Mouse (Mus musculus) bone marrow, adult 2 months (tissue): Measurements from ENCODE around the gene AI837181. TPM values are rescaled to one million over a fixed set of nuclear protein-coding genes. Genes with fewer than 3 reads are reported as not detected.
"Not testable (repeated sequence)": the region's sequence is repeated elsewhere in the genome, so short reads cannot be mapped to it uniquely, and the experiment has no call there.

ENCODE experiments used
- H3K27ac ChIP-seq: fragments of 200-500 bp; 2 replicates; pipeline ENCODE4 v1.5.1; 2012; ENCODE audit warnings: low read depth, mild to moderate bottlenecking, control low read depth, inconsistent platforms, low read length; ENCODE audit not compliant: control insufficient read depth, poor library complexity, insufficient read depth
- H3K4me1 ChIP-seq: fragments of 200-500 bp; 2 replicates; pipeline ENCODE4 v1.6.1; 2011; ENCODE audit warnings: low read length; ENCODE audit not compliant: control insufficient read depth, insufficient read depth
- H3K4me3 ChIP-seq: fragments of 200-500 bp; replicated peaks from 2 replicates; pipeline ENCODE3; 2011; ENCODE audit warnings: mild to moderate bottlenecking, low read depth, low read length, control low read depth; ENCODE audit not compliant: control insufficient read depth
- CTCF ChIP-seq: fragments of 200-500 bp; IDR thresholded peaks from 2 replicates; pipeline ENCODE4 v1.5.1; 2011; ENCODE audit warnings: low read length, control low read depth; ENCODE audit not compliant: control insufficient read depth, insufficient read depth
- POLR2A ChIP-seq: fragments of 200-500 bp; IDR thresholded peaks from 2 replicates; pipeline ENCODE4 v1.6.1; 2011; ENCODE audit warnings: low read depth, mild to moderate bottlenecking, control low read depth, low read length, borderline replicate concordance; ENCODE audit not compliant: control insufficient read depth
- WGBS: fragments of 180-500 bp; shearing (Covaris S2); methylation state at CpG from one replicate; pipeline ENCODE4 v1.1.7; 2018; 5-methylcytosine and 5-hydroxymethylcytosine counted together
- polyA plus RNA-seq: library from polyadenylated mRNA; stranded (reverse); fragments of >200 nt; gene quantifications from 2 replicates; pipeline ENCODE4 v1.2.4, GENCODE M21; 2011; ENCODE audit warnings: low replicate concordance; ENCODE audit not compliant: missing spikeins, insufficient read depth, insufficient read length

Gene AI837181
- polyA plus RNA-seq, 1 experiment, result 21.5 TPM

GRCm38 (mm10) chr19:5392892-5393291, 32.1 kb upstream of the AI837181 start:
- no peak for TF ChIP-seq POLR2A
- TF ChIP-seq CTCF, result no peak
- Histone ChIP-seq H3K4me1 (no peaks in the 10 kb centered on the region; the same call in 1 of the 2 replicates), H3K4me3 (no peak overlapping the region), H3K27ac (no peak overlapping the region)
- WGBS, result 49% methylated on average over 4 of the region's 4 CpGs

- Histone ChIP-seq H3K4me3 (no peak overlapping the region), H3K4me1 (no peaks in the 10 kb centered on the region; the same call in 1 of the 2 replicates), H3K27ac (no peak overlapping the region)
- WGBS, result 83% methylated on average over 10 of the region's 10 CpGs
- TF ChIP-seq CTCF (no peak), POLR2A (no peak)
These were observed 30.8 kb upstream of the AI837181 start for GRCm38 (mm10) chr19:5394168-5394567.

- H3K27ac ChIP-seq, result no peak overlapping the region
- no peak overlapping the region for H3K4me3 ChIP-seq
- no peak for TF ChIP-seq CTCF
- 82% methylated on average over 4 of the region's 4 CpGs for WGBS
- no peaks in the 10 kb centered on the region for H3K4me1 ChIP-seq
These were observed 29.6 kb upstream of the AI837181 start for GRCm38 (mm10) chr19:5395371-5395770.

DNA sequence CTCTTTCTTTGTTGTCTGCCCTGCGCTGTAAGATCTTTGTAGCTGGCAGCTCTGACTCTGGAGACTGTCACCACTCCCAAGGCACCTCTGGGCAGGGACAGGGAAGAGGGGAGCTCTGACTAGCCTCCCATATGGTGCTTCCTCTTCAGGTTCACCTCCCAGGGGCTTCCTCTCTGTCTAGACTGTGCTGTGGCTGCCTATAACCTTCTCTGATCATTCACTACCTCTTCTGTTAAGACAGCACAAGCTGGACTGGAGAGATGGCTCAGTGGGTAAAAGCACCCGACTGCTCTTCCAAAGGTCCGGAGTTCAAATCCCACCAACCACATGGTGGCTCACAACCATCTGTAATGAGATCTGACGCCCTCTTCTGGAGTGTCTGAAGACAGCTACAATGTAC, 23.9 kb upstream of the AI837181 start:
- H3K4me1 ChIP-seq, H3K4me3 ChIP-seq, H3K27ac ChIP-seq: not testable (repeated sequence)
- WGBS, result 75% methylated on average over 4 of the region's 4 CpGs

- Histone ChIP-seq H3K4me3 (no peak within 1 kb of the TSS), H3K27ac (no peak within 1 kb of the TSS), H3K4me1 (peaks cover 2% of the 10 kb centered on the region; the same call in 1 of the 2 replicates)
- TF ChIP-seq CTCF, result no peak
- TF ChIP-seq POLR2A, result no peak
- 88% methylated on average over 8 of the region's 8 CpGs for WGBS
These were observed 22.7 kb upstream of the AI837181 start, which contains the start of gene Tsga10ip for GRCm38 (mm10) chr19:5402293-5402692. Gene Tsga10ip, minus strand, starts transcription at chr19:5402526.

GRCm38 (mm10) chr19:5405924-5406323, 19.0 kb upstream of the AI837181 start:
- Histone ChIP-seq H3K27ac (peak overlapping the region; percentile 71), H3K4me3 (peak overlapping the region; percentile 49), H3K4me1 (peaks cover 6% of the 10 kb centered on the region)
- 10% methylated on average over 7 of the region's 7 CpGs for WGBS
- no peak for TF ChIP-seq CTCF
- TF ChIP-seq POLR2A, result no peak

DNA sequence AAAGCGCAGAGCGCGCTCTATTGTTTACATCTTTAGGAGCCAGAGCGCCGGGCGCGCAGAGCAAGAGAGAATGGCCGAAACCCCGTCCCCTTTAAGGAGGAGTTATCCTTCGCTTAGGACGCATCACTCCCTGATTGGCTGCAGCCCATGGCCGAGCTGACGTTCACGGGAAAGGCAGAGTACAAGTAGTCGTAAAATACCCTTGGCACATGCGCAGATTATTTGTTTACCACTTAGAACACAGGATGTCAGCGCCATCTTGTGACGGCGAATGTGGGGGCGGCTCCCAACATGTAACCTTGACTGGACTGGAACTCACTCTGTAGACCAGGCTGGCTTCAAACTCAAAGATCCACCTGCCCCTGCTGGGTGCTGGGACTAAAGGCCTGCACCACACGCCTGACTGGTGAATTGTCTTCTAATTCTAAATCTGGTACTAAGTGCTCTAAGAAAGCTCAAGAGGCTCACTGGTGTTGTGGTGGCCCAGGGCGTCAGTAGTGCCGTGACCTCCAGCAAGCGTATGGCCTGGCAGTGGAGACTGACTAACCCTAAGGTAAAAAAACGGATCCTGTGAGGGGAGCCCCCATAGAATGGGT, 18.3 kb upstream of the AI837181 start:
- peak; percentile 66; the same call in 1 of the 2 replicates for TF ChIP-seq POLR2A
- not testable (repeated sequence) for H3K4me1 ChIP-seq
- 3% methylated on average over 25 of the region's 25 CpGs for WGBS

DNA sequence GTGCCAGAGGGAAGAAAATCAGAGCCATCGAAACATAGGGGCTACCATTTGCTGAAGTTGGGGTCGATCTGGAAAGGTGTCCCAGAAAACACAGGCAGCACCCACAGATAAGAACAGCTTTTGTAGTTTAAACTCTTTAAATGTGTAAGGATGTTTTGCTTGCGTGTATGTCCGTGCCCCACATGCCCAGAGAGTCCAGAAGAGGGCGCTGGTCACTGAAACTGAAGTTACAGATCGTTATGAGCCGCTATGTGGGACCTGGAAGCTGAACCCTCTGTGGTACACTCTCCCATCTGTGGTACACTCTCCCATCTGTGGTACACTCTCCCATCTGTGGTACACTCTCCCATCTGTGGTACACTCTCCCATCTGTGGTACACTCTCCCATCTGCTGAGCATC, 17.8 kb upstream of the AI837181 start:
- Histone ChIP-seq H3K4me3 (peak overlapping the region; percentile 66), H3K27ac (peak overlapping the region; percentile 95), H3K4me1 (peaks cover 6% of the 10 kb centered on the region)
- TF ChIP-seq POLR2A (no peak), CTCF (peak; percentile 83)
- 3% methylated on average over 7 of the region's 7 CpGs for WGBS

More for the DNA sequence above, 18.3 kb upstream of the AI837181 start:
- Histone ChIP-seq H3K4me3 (peak overlapping the region; percentile 66), H3K27ac (peak overlapping the region; percentile 95)

- H3K4me3 ChIP-seq, result no peak overlapping the region
- H3K27ac ChIP-seq, result peak overlapping the region; percentile 68
- peaks cover 6% of the 10 kb centered on the region for H3K4me1 ChIP-seq
- TF ChIP-seq POLR2A (no peak), CTCF (no peak)
- WGBS, result 46% methylated on average over 13 of the region's 13 CpGs
These were observed 16.6 kb upstream of the AI837181 start for GRCm38 (mm10) chr19:5408057-5409001.
